Mouse (Mus musculus) gastrocnemius, postnatal 25 days (tissue): ENCODE data around the gene Methig1. TPM values are rescaled to one million over a fixed set of nuclear protein-coding genes. Genes with fewer than 3 reads are reported as not detected.
"Not testable (repeated sequence)": the region's sequence is repeated elsewhere in the genome, so short reads cannot be mapped to it uniquely, and the experiment has no call there.

Experiments used
- DNase-seq: peaks from one replicate; pipeline ENCODE4 v3.0.0; 2022
- long read RNA-seq, 2 experiments: library from polyadenylated mRNA; stranded (forward); transcript quantifications; one replicate each; pipeline ENCODE4 v2.0.0; 2021
- total RNA-seq, 2 experiments: library from RNA; stranded (reverse); gene quantifications; 1 replicate in 1 of 2; 2 replicates in 1 of 2; pipeline ENCODE4 v1.2.3; 2021

Methig1 gene
- not detected for total RNA-seq
- long read RNA-seq, experiment 1: 0 reads
- long read RNA-seq, experiment 2: 0 reads

- DNase-seq: no peak
Observed at GRCm38 (mm10) chr15:100352711-100353250, at the start of gene Methig1, which contains the start of gene Mettl7a2. TSS of gene Methig1 (plus strand) at chr15:100353149. TSS of gene Mettl7a2 (plus strand) at chr15:100353200.

GRCm38 (mm10) chr15:100303428-100304018, 49.4 kb upstream of the Methig1 start:
- DNase-seq: no peak

GRCm38 (mm10) chr15:100304019-100304991, 48.6 kb upstream of the Methig1 start, which contains the start of gene Mettl7a1:
TSS of gene Mettl7a1 (plus strand) at chr15:100304140.
- DNase-seq: peak; percentile 86

GRCm38 (mm10) chr15:100306201-100306600, 46.7 kb upstream of the Methig1 start:
- no peak for DNase-seq

GRCm38 (mm10) chr15:100307438-100308096, 45.4 kb upstream of the Methig1 start:
- not testable (repeated sequence) for DNase-seq

- no peak for DNase-seq
Observed at GRCm38 (mm10) chr15:100312346-100312745, 40.6 kb upstream of the Methig1 start.

GRCm38 (mm10) chr15:100314448-100315145, 38.4 kb upstream of the Methig1 start:
- no peak for DNase-seq

- DNase-seq: not testable (repeated sequence)
Observed at GRCm38 (mm10) chr15:100318014-100318671, 34.8 kb upstream of the Methig1 start.

GRCm38 (mm10) chr15:100319884-100320283, 33.1 kb upstream of the Methig1 start:
- DNase-seq: no peak

- no peak for DNase-seq
Observed at GRCm38 (mm10) chr15:100320295-100320905, 32.5 kb upstream of the Methig1 start.

GRCm38 (mm10) chr15:100321134-100321533, 31.8 kb upstream of the Methig1 start:
- no peak for DNase-seq

- no peak for DNase-seq
Observed at GRCm38 (mm10) chr15:100324021-100324591, 28.8 kb upstream of the Methig1 start.

GRCm38 (mm10) chr15:100325235-100325634, 27.7 kb upstream of the Methig1 start:
- no peak for DNase-seq

GRCm38 (mm10) chr15:100328089-100328488, 24.9 kb upstream of the Methig1 start:
- not testable (repeated sequence) for DNase-seq

- DNase-seq: not testable (repeated sequence)
Observed at GRCm38 (mm10) chr15:100329336-100329735, 23.6 kb upstream of the Methig1 start.

- no peak for DNase-seq
Observed at GRCm38 (mm10) chr15:100330739-100331138, 22.2 kb upstream of the Methig1 start.

GRCm38 (mm10) chr15:100332077-100332961, 20.6 kb upstream of the Methig1 start:
- not testable (repeated sequence) for DNase-seq

- no peak for DNase-seq
Observed at GRCm38 (mm10) chr15:100334629-100335028, 18.3 kb upstream of the Methig1 start, which contains the start of gene Mettl7a3. TSS of gene Mettl7a3 (plus strand) at chr15:100334929.

- DNase-seq: not testable (repeated sequence)
Observed at GRCm38 (mm10) chr15:100337328-100337727, 15.6 kb upstream of the Methig1 start.
